17 mouse cellular contexts compared by ENCODE assay signal in the genomic region with DNA sequence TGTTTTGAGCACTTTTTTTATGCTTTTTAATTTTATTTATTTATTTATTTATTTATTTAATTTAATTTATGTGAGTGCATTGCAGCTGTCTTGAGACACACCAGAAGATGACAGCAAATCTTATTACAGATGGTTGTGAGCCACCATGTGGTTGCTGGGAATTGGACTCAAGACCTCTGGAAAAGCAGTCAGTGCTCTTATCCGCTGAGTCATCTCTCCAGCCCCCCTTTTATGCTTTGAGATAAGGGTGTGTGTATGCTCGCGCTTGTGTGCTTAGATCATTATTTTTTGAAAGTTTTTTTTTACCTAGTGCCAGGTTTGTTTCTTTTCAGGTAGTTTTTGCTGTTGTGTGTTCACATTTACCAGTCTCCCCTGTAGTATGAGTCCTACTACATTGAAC. TPM values are rescaled to one million over a fixed set of nuclear protein-coding genes. Genes with fewer than 3 reads are reported as not detected.
DNase-seq lines count a peak whose midpoint lies in the region; TF ChIP-seq lines count a peak whose summit lies in the region.
"Had no signal": no experiment of that assay in that cellular context is flagged by ENCODE, and none has a peak within 500 bp of the region (broad histone marks: within the 10 kb centered on the region; RNA-seq: fewer than 3 reads in every experiment).

No protein-coding gene starts in this region.

- in situ Hi-C loops in ES-E14 (cut with MboI; ENCODE audit: low sequenced_read_pairs in 2 of 2, unreplicated experiment in 2 of 2) = no loop called here

- H3K27ac ChIP-seq in layer of hippocampus, adult 2 months = peak overlapping the region; percentile 58; the same call in 1 of the 2 replicates
- no peak overlapping the region for H3K27ac ChIP-seq in ES-E14 (ENCODE audit: insufficient read depth, low read depth, low read length, poor library complexity, severe bottlenecking)

- no peak for DNase-seq in layer of hippocampus, adult 2 months (ENCODE audit: low spot score in 2 of 2)
- no peak for DNase-seq in layer of hippocampus, postnatal 25 days (ENCODE audit: extremely low spot score in 1 of 2, low spot score in 1 of 2)
- DNase-seq in lung, postnatal 25 days (ENCODE audit: low spot score) = peak; percentile 24
- no peak for DNase-seq in lung, adult 2 months
- no peak for DNase-seq in ES-E14 (ENCODE audit: low read depth, low spot score)
- peak; percentile 22 for DNase-seq in c-Kit-positive CD71-positive TER-119-positive erythroid progenitor cells, embryonic 14.5 days (ENCODE audit: low spot score)
- no peak for DNase-seq in left cerebral cortex, postnatal 36 days (ENCODE audit: low spot score in 2 of 2)
- DNase-seq in cerebellum, adult 9-10 months = no peak
- DNase-seq: adrenal gland, postnatal 25 days; cerebellum, adult 8-10 months; gastrocnemius, postnatal 10 days; heart, adult 2 months; heart, postnatal 14 days had no signal

- 50% methylated on average over 3 of the region's 3 CpGs for WGBS in lung, adult 2 months

- no peaks in the 10 kb centered on the region for H3K9me3 ChIP-seq in ES-E14 (ENCODE audit: control insufficient read depth, insufficient read depth, low read depth, low read length)
- H3K9me3 ChIP-seq: embryonic facial prominence, embryonic 12.5 days; forebrain, embryonic 15.5 days; heart, embryonic 15.5 days; hindbrain, embryonic 13.5 days had no signal

- H3K36me3 ChIP-seq in ES-E14 (ENCODE audit: control insufficient read depth, insufficient read depth, low read length, poor library complexity, severe bottlenecking) = peaks cover 3% of the 10 kb centered on the region; the same call in 1 of the 2 replicates
- H3K36me3 ChIP-seq: forebrain, embryonic 15.5 days; heart, embryonic 15.5 days; hindbrain, embryonic 13.5 days had no signal

- H3K4me3 ChIP-seq in layer of hippocampus, adult 2 months = no peak overlapping the region
- no peak overlapping the region for H3K4me3 ChIP-seq in lung, adult 2 months (replicated peaks; ENCODE audit: extremely low read depth, low read depth, low read length)
- no peak overlapping the region for H3K4me3 ChIP-seq in ES-E14 (ENCODE audit: insufficient read depth in 1 of 2, low read depth in 1 of 2, low read length in 2 of 2, poor library complexity in 1 of 2, severe bottlenecking in 1 of 2)
- H3K4me3 ChIP-seq: embryonic facial prominence, embryonic 12.5 days; forebrain, embryonic 15.5 days; heart, embryonic 15.5 days; hindbrain, embryonic 13.5 days had no signal

- H3K9ac ChIP-seq in ES-E14 (ENCODE audit: insufficient read depth, low read depth, low read length, poor library complexity, severe bottlenecking) = no peak overlapping the region
- H3K9ac ChIP-seq: embryonic facial prominence, embryonic 12.5 days; forebrain, embryonic 15.5 days; heart, embryonic 15.5 days; hindbrain, embryonic 13.5 days had no signal

- no peak for TF ChIP-seq CTCF in layer of hippocampus, adult 2 months (conservative IDR thresholded peaks at IDR 0.05)
- no peak for TF ChIP-seq CTCF in lung, adult 2 months (IDR thresholded peaks at IDR 0.05; ENCODE audit: insufficient read depth, low read length)

- TF ChIP-seq POLR2A in lung, adult 2 months (IDR thresholded peaks at IDR 0.05; ENCODE audit: borderline replicate concordance, extremely low read depth, low read depth, low read length) = no peak

- intact Hi-C loops in left cerebral cortex, postnatal 36 days (cut with DNase I) = no loop called here

- peaks cover 18% of the 10 kb centered on the region for H3K4me1 ChIP-seq in lung, adult 2 months (ENCODE audit: control insufficient read depth, insufficient read depth, low read length)
- H3K4me1 ChIP-seq in ES-E14 (ENCODE audit: control insufficient read depth in 2 of 2, insufficient read depth in 2 of 2, low read length in 2 of 2, poor library complexity in 1 of 2) = peaks cover 8 to 9% of the 10 kb centered on the region in 2 experiments; a peak in 2 of 4 replicates

TF ChIP-seq in ES-E14, 5 proteins besides CTCF, POLR2A, EP300 and RAD21:
- TF ChIP-seq ZC3H11A (IDR thresholded peaks at IDR 0.05; ENCODE audit: borderline replicate concordance, low read depth, low read length) = no peak
- no peak for TF ChIP-seq ZNF384 (IDR thresholded peaks at IDR 0.05; ENCODE audit: low read depth, low read length)
- TF ChIP-seq CHD2 (IDR thresholded peaks at IDR 0.05; ENCODE audit: low read depth, low read length) = no peak
- TF ChIP-seq HCFC1 (IDR thresholded peaks at IDR 0.05; ENCODE audit: borderline replicate concordance, insufficient read depth, low read length) = no peak
- peak; percentile 41; the same call in 1 of the 2 replicates for TF ChIP-seq MAFK (IDR thresholded peaks at IDR 0.05; ENCODE audit: insufficient read depth, low read depth, low read length)
TF ChIP-seq in ES-E14: peak in this region for 1.

RNA-seq across cellular contexts. Expression of a gene that starts 27.5 kb away (rescaled TPM):
- total RNA-seq in layer of hippocampus, adult 2 months (2021) = 100 to 1,000 TPM; 206 to 215 TPM
- 100 to 1,000 TPM; 206 to 232 TPM for total RNA-seq in layer of hippocampus, postnatal 25 days (2021)
- 83.4 and 103 TPM in 2 replicates for polyA plus RNA-seq in lung, adult 2 months (2012; rRNA removed)
- 60.4 and 94.3 TPM in 2 replicates for total RNA-seq in ES-E14 (2012; rRNA removed)
- 100 to 1,000 TPM; 202 to 234 TPM for total RNA-seq in left cerebral cortex, postnatal 36 days (2021)

Comparison
In these comparisons a context has a peak if more than half of its experiments do, and no peak if none do; other contexts are left out.
1. DNase-seq: peak in lung, postnatal 25 days (single experiment) and c-Kit-positive CD71-positive TER-119-positive erythroid progenitor cells, embryonic 14.5 days (single experiment); none in layer of hippocampus, adult 2 months (0 of 2), layer of hippocampus, postnatal 25 days (0 of 2), lung, adult 2 months (single experiment), ES-E14 (single experiment), left cerebral cortex, postnatal 36 days (0 of 2) and cerebellum, adult 9-10 months (single experiment).